Mouse (Mus musculus): ENCODE results near the gene Cel. TPM values are rescaled to one million over a fixed set of nuclear protein-coding genes. Genes with fewer than 3 reads are reported as not detected.
A peak's percentile ranks its signal among the peaks of the same experiment; 100 is the strongest.

Gene Cel
- 383 and 542 TPM in 2 replicates for polyA plus RNA-seq (2015; fragmentation: Nextera tagmentation; extraction: Ambion mirVana)

DNA sequence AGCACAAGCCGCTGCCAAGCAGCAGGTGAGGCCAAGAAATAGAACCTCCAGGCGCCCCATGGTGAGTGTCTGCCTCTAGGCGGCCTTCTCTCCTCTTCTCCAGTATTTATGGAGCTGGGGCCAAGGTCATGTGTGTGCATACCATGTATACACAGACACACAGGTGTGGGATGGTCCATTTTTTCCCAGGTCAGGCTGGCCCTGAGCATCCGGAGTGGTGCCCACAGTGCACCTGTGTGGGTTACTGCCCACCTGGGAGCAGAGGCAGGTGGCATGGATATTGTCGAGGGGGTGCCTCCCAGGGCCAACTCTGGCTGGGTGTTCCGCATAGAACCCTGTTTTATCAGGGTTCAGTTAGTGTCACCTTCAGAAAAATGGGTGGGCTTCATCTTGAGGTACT is at the start of gene Cel:
Gene Cel, minus strand, starts transcription at position 101 of the 400 bp plus-strand sequence.
- 60% methylated on average over 6 of the region's 6 CpGs for WGBS
- H3K27me3 ChIP-seq (replicated peaks; ENCODE audit: control insufficient read depth, insufficient read depth, low read length) = no peaks in the 10 kb centered on the region
- H3K4me1 ChIP-seq (ENCODE audit: control insufficient read depth, insufficient read depth, low read length) = no peaks in the 10 kb centered on the region
- no peak within 1 kb of the TSS for H3K4me2 ChIP-seq (ENCODE audit: low read depth, low read length)
- ATAC-seq = peak; percentile 48
- H3K27ac ChIP-seq (ENCODE audit: low read length) = no peak within 1 kb of the TSS
- H3K9me3 ChIP-seq (ENCODE audit: control insufficient read depth, low read length) = no peaks in the 10 kb centered on the region
- H3K9ac ChIP-seq (ENCODE audit: low read depth, low read length) = no peak within 1 kb of the TSS
- no peak within 1 kb of the TSS for H3K4me3 ChIP-seq (ENCODE audit: low read length)
- H3K36me3 ChIP-seq (ENCODE audit: control insufficient read depth, insufficient read depth, low read length) = no peaks in the 10 kb centered on the region

DNA sequence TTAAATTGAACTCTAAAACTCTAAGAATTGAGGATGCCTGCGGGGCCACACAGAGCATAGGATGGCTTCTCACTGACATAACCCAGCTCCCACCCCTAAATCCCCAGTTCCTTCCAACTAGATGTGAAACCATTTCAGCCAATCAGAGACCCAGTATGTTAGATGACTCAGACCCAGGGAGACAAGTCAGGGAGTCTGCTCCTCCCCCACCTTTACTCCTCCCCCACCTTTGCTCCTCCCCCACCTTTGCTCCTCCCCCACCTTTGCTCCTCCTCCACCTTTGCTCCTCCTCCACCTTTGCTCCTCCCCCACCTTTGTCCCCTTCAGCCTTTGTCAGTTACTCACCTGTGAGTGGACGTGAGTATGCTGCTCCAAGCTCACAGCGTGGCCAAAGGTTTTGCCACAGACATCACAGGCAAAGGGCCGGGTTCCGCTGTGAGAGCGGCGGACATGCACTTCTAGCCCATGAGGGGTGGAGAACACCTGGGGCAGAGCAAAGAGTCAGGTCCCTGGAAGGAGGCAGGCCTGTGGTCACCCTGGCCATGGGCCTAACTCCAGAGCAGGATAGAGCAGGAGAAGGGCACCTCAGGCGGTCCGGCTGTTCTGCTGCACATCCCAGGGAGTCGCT is 49.3 kb upstream of the Cel start:
- ATAC-seq = no peak
- Histone ChIP-seq H3K4me3 (ENCODE audit: low read length) (no peak overlapping the region), H3K27me3 (replicated peaks; ENCODE audit: control insufficient read depth, insufficient read depth, low read length) (no peaks in the 10 kb centered on the region), H3K4me2 (ENCODE audit: low read depth, low read length) (no peak overlapping the region), H3K27ac (ENCODE audit: low read length) (no peak overlapping the region), H3K4me1 (ENCODE audit: control insufficient read depth, insufficient read depth, low read length) (no peaks in the 10 kb centered on the region; the same call in 1 of the 2 replicates), H3K9me3 (ENCODE audit: control insufficient read depth, low read length) (no peaks in the 10 kb centered on the region), H3K9ac (ENCODE audit: low read depth, low read length) (0 out of 2 replicates have a peak overlapping the region, but pooled peaks have one; percentile 8), H3K36me3 (ENCODE audit: control insufficient read depth, insufficient read depth, low read length) (no peaks in the 10 kb centered on the region)
- WGBS = 75% methylated on average over 10 of the region's 10 CpGs

DNA sequence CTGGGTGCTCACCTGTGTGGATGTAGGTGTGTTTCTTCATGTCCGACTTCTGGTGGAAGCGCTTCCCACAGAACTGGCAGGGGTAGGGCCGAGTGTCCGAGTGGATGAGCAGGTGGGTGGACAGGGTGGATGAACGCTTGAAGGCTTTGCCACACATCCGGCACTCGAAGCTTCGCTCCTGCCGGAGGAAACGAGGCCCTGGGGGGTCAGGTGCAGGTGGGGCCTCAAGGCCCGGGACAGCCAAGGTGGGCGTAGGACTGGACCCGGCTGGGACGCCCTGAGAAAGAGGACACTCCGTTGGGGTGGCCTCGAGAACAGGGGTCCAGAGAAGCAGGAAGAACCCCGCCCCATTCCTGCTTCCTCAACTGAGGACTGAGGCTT is 48.2 kb upstream of the Cel start:
- Histone ChIP-seq H3K9ac (ENCODE audit: low read depth, low read length) (no peak overlapping the region), H3K27ac (ENCODE audit: low read length) (no peak overlapping the region), H3K4me3 (ENCODE audit: low read length) (no peak overlapping the region), H3K9me3 (ENCODE audit: control insufficient read depth, low read length) (no peaks in the 10 kb centered on the region), H3K4me1 (ENCODE audit: control insufficient read depth, insufficient read depth, low read length) (peaks cover 2% of the 10 kb centered on the region; the same call in 1 of the 2 replicates), H3K27me3 (replicated peaks; ENCODE audit: control insufficient read depth, insufficient read depth, low read length) (no peaks in the 10 kb centered on the region), H3K4me2 (ENCODE audit: low read depth, low read length) (no peak overlapping the region), H3K36me3 (ENCODE audit: control insufficient read depth, insufficient read depth, low read length) (no peaks in the 10 kb centered on the region)
- WGBS = 86% methylated on average over 17 of the region's 17 CpGs
- no peak for ATAC-seq

DNA sequence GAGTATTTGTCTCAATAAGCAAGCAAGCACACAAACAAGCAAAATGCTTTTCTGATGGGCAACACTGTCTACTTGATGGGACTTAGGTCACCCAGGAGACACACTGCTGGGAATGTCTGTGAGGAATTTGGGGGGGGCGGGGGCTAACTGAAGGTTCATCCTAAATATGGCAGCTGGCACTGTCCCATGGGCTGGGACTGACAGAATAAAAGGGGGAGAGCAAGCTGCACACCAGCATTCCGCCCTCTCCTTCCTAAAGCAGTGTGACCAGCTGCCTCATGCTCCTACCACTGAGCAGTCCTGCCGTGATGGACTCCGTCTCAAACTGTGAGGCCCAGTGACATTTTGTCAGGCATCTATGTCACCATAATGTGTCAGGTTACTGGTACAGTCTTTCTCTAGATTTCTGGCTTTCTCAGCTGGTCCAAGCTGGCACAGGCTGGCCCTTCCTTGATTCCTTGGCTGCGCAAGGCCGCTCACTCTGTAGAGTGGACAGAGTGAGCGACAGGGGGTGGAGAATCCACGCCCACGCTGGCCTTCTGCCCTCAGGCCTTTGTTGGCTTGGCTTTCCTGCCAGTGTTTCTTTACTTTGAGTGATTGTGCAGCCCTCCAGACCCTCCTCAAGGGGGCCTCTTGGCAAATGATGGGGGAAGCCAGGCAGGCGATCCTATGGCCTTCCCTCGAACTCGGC is 47.7 kb upstream of the Cel start:
- no peaks in the 10 kb centered on the region for H3K27me3 ChIP-seq (replicated peaks; ENCODE audit: control insufficient read depth, insufficient read depth, low read length)
- no peak overlapping the region for H3K4me3 ChIP-seq (ENCODE audit: low read length)
- H3K36me3 ChIP-seq (ENCODE audit: control insufficient read depth, insufficient read depth, low read length) = no peaks in the 10 kb centered on the region
- H3K4me2 ChIP-seq (ENCODE audit: low read depth, low read length) = no peak overlapping the region
- H3K4me1 ChIP-seq (ENCODE audit: control insufficient read depth, insufficient read depth, low read length) = peaks cover 2% of the 10 kb centered on the region; the same call in 1 of the 2 replicates
- WGBS = 82% methylated on average over 12 of the region's 12 CpGs
- H3K9ac ChIP-seq (ENCODE audit: low read depth, low read length) = no peak overlapping the region
- ATAC-seq = no peak
- no peak overlapping the region for H3K27ac ChIP-seq (ENCODE audit: low read length)
- no peaks in the 10 kb centered on the region for H3K9me3 ChIP-seq (ENCODE audit: control insufficient read depth, low read length)

DNA sequence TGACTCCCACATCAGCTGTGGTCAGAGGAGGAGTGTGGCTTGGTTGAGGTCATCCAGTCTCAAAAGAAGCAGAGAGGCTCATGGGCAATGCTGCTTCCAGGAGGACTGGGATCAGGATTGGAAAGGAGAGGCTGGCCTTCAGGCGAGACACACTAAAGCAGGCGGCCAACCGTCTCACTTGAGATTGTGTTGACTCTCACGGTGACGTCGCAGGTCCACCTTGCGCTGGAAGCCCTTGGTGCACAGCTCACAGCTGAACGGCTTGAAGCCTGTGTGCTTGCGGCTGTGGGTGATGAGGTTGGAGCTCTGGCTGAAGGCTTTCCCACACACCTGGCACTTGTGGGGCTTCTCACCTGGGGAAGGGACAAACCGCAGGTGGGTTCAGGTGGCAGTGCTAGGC is 46.6 kb upstream of the Cel start:
- Histone ChIP-seq H3K4me1 (ENCODE audit: control insufficient read depth, insufficient read depth, low read length) (peaks cover 2% of the 10 kb centered on the region; the same call in 1 of the 2 replicates), H3K9me3 (ENCODE audit: control insufficient read depth, low read length) (no peaks in the 10 kb centered on the region), H3K36me3 (ENCODE audit: control insufficient read depth, insufficient read depth, low read length) (no peaks in the 10 kb centered on the region), H3K4me2 (ENCODE audit: low read depth, low read length) (no peak overlapping the region), H3K9ac (ENCODE audit: low read depth, low read length) (no peak overlapping the region), H3K27ac (ENCODE audit: low read length) (no peak overlapping the region), H3K4me3 (ENCODE audit: low read length) (no peak overlapping the region), H3K27me3 (replicated peaks; ENCODE audit: control insufficient read depth, insufficient read depth, low read length) (no peaks in the 10 kb centered on the region)
- WGBS = 78% methylated on average over 10 of the region's 10 CpGs
- no peak for ATAC-seq

DNA sequence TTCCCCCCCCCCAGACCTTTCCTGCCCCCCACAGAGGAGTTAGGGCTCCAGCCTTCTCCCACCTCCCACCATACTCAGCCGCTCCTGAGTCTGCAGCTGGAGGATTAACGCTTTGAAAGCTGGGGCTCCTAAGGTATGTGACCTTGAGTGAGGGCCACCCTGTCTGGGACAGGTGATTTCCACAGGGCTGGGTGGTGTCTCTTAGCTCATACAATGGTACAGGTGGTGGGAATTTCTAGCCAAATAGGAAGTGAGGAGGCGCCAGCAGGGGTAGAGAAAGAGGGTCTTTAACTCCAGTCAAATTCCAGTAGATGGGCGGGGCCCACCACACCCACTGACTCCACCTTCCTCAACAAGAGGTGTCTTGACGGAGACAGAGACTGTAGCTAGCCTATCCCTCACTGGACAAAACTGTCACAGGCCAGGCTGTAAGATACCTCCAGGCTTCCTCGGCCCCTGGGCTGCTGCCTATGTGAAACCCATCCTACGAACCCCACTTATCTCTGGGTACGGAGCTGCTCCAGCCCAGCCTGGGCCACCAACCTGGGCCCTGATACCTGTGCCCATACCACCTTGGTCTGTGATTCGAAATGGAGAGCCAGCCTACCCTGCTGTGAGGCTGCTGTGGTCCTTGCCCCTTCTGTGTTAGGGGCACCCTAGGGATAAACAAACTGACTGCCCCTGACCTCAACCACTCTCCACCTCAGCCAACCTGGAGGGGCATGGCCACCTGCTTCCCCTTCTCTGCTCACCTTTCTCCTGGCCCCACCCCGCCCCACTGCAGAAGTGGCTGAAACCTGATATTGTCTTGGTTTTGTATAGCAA is 44.4 kb upstream of the Cel start:
- Histone ChIP-seq H3K9ac (ENCODE audit: low read depth, low read length) (no peak overlapping the region), H3K27ac (ENCODE audit: low read length) (no peak overlapping the region), H3K27me3 (replicated peaks; ENCODE audit: control insufficient read depth, insufficient read depth, low read length) (no peaks in the 10 kb centered on the region), H3K9me3 (ENCODE audit: control insufficient read depth, low read length) (no peaks in the 10 kb centered on the region), H3K36me3 (ENCODE audit: control insufficient read depth, insufficient read depth, low read length) (no peaks in the 10 kb centered on the region), H3K4me1 (ENCODE audit: control insufficient read depth, insufficient read depth, low read length) (peaks cover 2% of the 10 kb centered on the region; the same call in 1 of the 2 replicates), H3K4me2 (ENCODE audit: low read depth, low read length) (no peak overlapping the region), H3K4me3 (ENCODE audit: low read length) (no peak overlapping the region)
- peak; percentile 33; the same call in 1 of the 2 replicates for ATAC-seq
- 43% methylated on average over 10 of the region's 10 CpGs for WGBS

DNA sequence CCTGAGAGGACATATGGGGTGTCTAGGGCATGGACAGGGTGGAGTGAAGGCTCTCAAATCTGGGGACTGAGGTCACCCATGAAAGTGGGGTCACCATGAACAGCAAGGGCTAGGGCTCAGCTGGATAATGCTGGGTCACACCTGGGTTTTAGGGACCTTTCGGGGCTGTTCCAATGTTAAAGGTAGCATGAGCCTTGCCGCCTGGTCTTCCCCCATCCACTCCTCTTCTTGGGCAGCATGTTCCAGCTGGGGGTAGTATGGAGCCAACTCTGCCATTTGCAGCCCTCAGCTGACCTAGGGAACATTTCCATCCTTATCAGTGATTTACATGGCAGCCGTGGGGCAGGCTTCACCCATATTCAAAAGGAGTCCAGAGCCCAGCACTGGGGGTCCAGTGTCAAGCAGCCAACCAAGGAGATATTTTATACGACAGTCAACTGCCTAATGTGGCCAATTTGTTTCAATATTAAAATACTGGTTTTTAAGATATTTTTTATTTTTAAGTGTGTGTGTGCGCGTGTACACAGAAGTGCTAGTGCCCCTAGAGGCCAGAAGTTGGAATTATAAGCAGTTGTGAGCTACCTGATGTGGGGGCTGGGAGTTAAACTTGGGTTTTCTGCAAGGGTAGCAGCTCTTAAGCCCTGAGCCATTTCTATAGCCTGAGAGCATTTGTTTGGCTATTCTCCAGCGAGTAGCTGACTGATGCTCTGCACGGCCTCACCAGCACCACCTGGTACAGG is 43.6 kb upstream of the Cel start:
- Histone ChIP-seq H3K4me1 (ENCODE audit: control insufficient read depth, insufficient read depth, low read length) (peaks cover 2% of the 10 kb centered on the region; the same call in 1 of the 2 replicates), H3K27me3 (replicated peaks; ENCODE audit: control insufficient read depth, insufficient read depth, low read length) (no peaks in the 10 kb centered on the region), H3K27ac (ENCODE audit: low read length) (no peak overlapping the region), H3K4me2 (ENCODE audit: low read depth, low read length) (no peak overlapping the region), H3K4me3 (ENCODE audit: low read length) (no peak overlapping the region), H3K36me3 (ENCODE audit: control insufficient read depth, insufficient read depth, low read length) (no peaks in the 10 kb centered on the region), H3K9ac (ENCODE audit: low read depth, low read length) (no peak overlapping the region), H3K9me3 (ENCODE audit: control insufficient read depth, low read length) (no peaks in the 10 kb centered on the region)
- ATAC-seq = no peak
- WGBS = 65% methylated on average over 8 of the region's 8 CpGs

DNA sequence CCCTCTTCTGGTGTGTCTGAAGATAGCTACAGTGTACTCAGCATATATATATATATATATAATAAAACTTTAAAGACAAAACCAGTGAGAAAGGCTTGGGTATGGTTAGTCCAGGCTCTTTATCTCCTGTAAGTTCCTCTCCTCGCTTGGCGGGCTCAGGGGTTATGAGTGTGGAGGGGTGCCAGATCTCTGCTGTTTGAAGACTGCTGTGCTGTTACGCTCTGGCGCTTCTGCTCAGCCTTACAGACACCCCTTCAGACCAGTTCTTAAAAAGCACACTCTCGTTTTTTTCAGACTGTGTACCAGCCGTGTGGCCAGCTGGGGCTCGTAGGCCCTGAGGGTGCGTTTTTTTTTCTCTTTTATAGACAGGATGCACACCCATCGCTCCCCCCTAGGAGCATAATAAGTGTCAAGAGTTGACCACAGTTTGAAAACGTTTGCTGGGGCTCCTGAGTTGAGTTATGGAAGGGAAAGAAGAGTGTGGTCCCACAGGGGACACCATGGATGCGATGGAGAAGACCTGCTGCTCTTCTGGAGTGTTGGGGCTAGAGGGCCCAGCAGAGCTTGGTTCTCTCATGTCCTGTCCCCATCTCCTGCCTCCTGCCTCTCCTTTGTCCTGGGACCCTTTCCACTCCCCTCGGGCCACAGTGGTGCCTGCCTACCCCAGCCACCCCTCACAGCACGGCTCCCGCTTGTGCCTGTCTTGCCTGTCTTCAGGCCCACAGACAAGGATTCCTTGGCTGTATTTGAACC is 42.8 kb upstream of the Cel start:
- 69% methylated on average over 14 of the region's 14 CpGs for WGBS
- ATAC-seq = no peak
- H3K27me3 ChIP-seq (replicated peaks; ENCODE audit: control insufficient read depth, insufficient read depth, low read length) = no peaks in the 10 kb centered on the region
- H3K27ac ChIP-seq (ENCODE audit: low read length) = no peak overlapping the region
- H3K36me3 ChIP-seq (ENCODE audit: control insufficient read depth, insufficient read depth, low read length) = no peaks in the 10 kb centered on the region
- no peaks in the 10 kb centered on the region for H3K9me3 ChIP-seq (ENCODE audit: control insufficient read depth, low read length)
- H3K4me1 ChIP-seq (ENCODE audit: control insufficient read depth, insufficient read depth, low read length) = peaks cover 2% of the 10 kb centered on the region; the same call in 1 of the 2 replicates
- no peak overlapping the region for H3K4me3 ChIP-seq (ENCODE audit: low read length)
- H3K4me2 ChIP-seq (ENCODE audit: low read depth, low read length) = no peak overlapping the region
- H3K9ac ChIP-seq (ENCODE audit: low read depth, low read length) = no peak overlapping the region
